Mouse (Mus musculus) 3T3-L1 (cell line): ENCODE data around the gene Pitpnm2.

Experiments used
- DNase-seq: peaks from one replicate; pipeline ENCODE4 v3.0.0-alpha.2; 2015; ENCODE audit warnings: low read depth, low spot score

Pitpnm2 gene

GRCm38 (mm10) chr5:124249614-124250591, at the start of gene Pitpnm2:
Gene Pitpnm2, minus strand, starts transcription at chr5:124249760.
- peak; percentile 67 for DNase-seq

- peak; percentile 37 for DNase-seq
Measured at GRCm38 (mm10) chr5:124299307-124299706, 49.7 kb upstream of the Pitpnm2 start.

GRCm38 (mm10) chr5:124296475-124296874, 46.9 kb upstream of the Pitpnm2 start:
- no peak for DNase-seq

- DNase-seq = no peak
Measured at GRCm38 (mm10) chr5:124293967-124294366, 44.4 kb upstream of the Pitpnm2 start.

GRCm38 (mm10) chr5:124290216-124290615, 40.7 kb upstream of the Pitpnm2 start:
- DNase-seq = peak; percentile 18

- DNase-seq = no peak
Measured at GRCm38 (mm10) chr5:124287616-124288247, 38.2 kb upstream of the Pitpnm2 start.

- peak; percentile 43 for DNase-seq
Measured at GRCm38 (mm10) chr5:124284330-124284729, 34.8 kb upstream of the Pitpnm2 start.

- no peak for DNase-seq
Measured at GRCm38 (mm10) chr5:124282854-124283253, 33.3 kb upstream of the Pitpnm2 start.

GRCm38 (mm10) chr5:124270226-124270625, 20.7 kb upstream of the Pitpnm2 start:
- no peak for DNase-seq

GRCm38 (mm10) chr5:124269661-124270060, 20.1 kb upstream of the Pitpnm2 start:
- DNase-seq = no peak

- no peak for DNase-seq
Measured at GRCm38 (mm10) chr5:124267652-124268051, 18.1 kb upstream of the Pitpnm2 start.

- DNase-seq = no peak
Measured at GRCm38 (mm10) chr5:124266821-124267220, 17.3 kb upstream of the Pitpnm2 start.

GRCm38 (mm10) chr5:124263246-124263645, 13.7 kb upstream of the Pitpnm2 start:
- no peak for DNase-seq

- DNase-seq = no peak
Measured at GRCm38 (mm10) chr5:124262090-124262489, 12.5 kb upstream of the Pitpnm2 start.

- peak; percentile 28 for DNase-seq
Measured at GRCm38 (mm10) chr5:124259133-124259532, 9.6 kb upstream of the Pitpnm2 start.

- no peak for DNase-seq
Measured at GRCm38 (mm10) chr5:124258026-124258425, 8.5 kb upstream of the Pitpnm2 start.

- no peak for DNase-seq
Measured at GRCm38 (mm10) chr5:124255141-124255540, 5.6 kb upstream of the Pitpnm2 start.

GRCm38 (mm10) chr5:124253555-124253954, 4.0 kb upstream of the Pitpnm2 start:
- DNase-seq = no peak

- no peak for DNase-seq
Measured at GRCm38 (mm10) chr5:124252580-124253320, 3.2 kb upstream of the Pitpnm2 start.

GRCm38 (mm10) chr5:124251070-124251469, 1.5 kb upstream of the Pitpnm2 start:
- no peak for DNase-seq

GRCm38 (mm10) chr5:124248845-124249613, 531 bp downstream of the Pitpnm2 start:
- peak; percentile 23 for DNase-seq
